Mouse (Mus musculus) midbrain, embryonic 16.5 days (tissue): ENCODE measurements around the gene Mien1. TPM values are rescaled to one million over a fixed set of nuclear protein-coding genes. Genes with fewer than 3 reads are reported as not detected.

ENCODE experiments used
- ATAC-seq: fragments of 200-750 bp; cut with Nextera tagmentation; 2 replicates; pipeline ENCODE4 v1.8.0; 2017; ENCODE audit warnings: moderate TSS enrichment
- H3K27ac ChIP-seq: fragments of 300-500 bp; sonication (generic); 2 replicates; pipeline ENCODE4 v1.5.1; 2014; ENCODE audit warnings: mild to moderate bottlenecking, low read length, mixed read lengths
- H3K27me3 ChIP-seq: fragments of 300-500 bp; sonication (generic); 2 replicates; pipeline ENCODE4 v1.6.1; 2014; ENCODE audit warnings: low read depth, low read length, mixed read lengths; ENCODE audit not compliant: control insufficient read depth, insufficient read depth
- H3K36me3 ChIP-seq: fragments of 300-500 bp; sonication (generic); 2 replicates; pipeline ENCODE4 v1.6.1; 2014; ENCODE audit warnings: mild to moderate bottlenecking, low read length, moderate library complexity, mixed read lengths; ENCODE audit not compliant: control insufficient read depth, insufficient read depth
- H3K4me1 ChIP-seq: fragments of 300-500 bp; sonication (generic); 2 replicates; pipeline ENCODE4 v1.6.1; 2014; ENCODE audit warnings: mild to moderate bottlenecking, low read length, mixed read lengths; ENCODE audit not compliant: control insufficient read depth, insufficient read depth
- H3K4me2 ChIP-seq: fragments of 300-500 bp; sonication (generic); 2 replicates; pipeline ENCODE4 v1.6.1; 2014; ENCODE audit warnings: mild to moderate bottlenecking, low read length, mixed read lengths
- H3K4me3 ChIP-seq: fragments of 300-500 bp; sonication (generic); 2 replicates; pipeline ENCODE4 v1.5.1; 2014; ENCODE audit warnings: low read depth, mild to moderate bottlenecking, low read length, moderate library complexity, mixed read lengths
- H3K9ac ChIP-seq: fragments of 300-500 bp; sonication (generic); 2 replicates; pipeline ENCODE4 v1.6.1; 2014; ENCODE audit warnings: low read depth, low read length, mixed read lengths
- H3K9me3 ChIP-seq: fragments of 300-500 bp; sonication (generic); replicated peaks from 2 replicates; pipeline ENCODE4 v1.6.1; 2014; ENCODE audit warnings: mild to moderate bottlenecking, low read length, mixed read lengths; ENCODE audit not compliant: control insufficient read depth, poor library complexity, severe bottlenecking
- WGBS: fragments of 180-500 bp; shearing (Covaris S2); extraction: QIAGEN DNeasy Blood & Tissue Kit; methylation state at CpG from one replicate; pipeline ENCODE4 v1.1.7; 2014; 5-methylcytosine and 5-hydroxymethylcytosine counted together
- polyA plus RNA-seq: library from polyadenylated mRNA; unstranded; fragments of >200 nt; fragmentation: Nextera tagmentation; extraction: Ambion mirVana; gene quantifications from 2 replicates; pipeline ENCODE4 v1.2.1, GENCODE M21; 2015

Mien1 gene
- polyA plus RNA-seq, 1 experiment from 2014 or later, result 252 TPM

DNA sequence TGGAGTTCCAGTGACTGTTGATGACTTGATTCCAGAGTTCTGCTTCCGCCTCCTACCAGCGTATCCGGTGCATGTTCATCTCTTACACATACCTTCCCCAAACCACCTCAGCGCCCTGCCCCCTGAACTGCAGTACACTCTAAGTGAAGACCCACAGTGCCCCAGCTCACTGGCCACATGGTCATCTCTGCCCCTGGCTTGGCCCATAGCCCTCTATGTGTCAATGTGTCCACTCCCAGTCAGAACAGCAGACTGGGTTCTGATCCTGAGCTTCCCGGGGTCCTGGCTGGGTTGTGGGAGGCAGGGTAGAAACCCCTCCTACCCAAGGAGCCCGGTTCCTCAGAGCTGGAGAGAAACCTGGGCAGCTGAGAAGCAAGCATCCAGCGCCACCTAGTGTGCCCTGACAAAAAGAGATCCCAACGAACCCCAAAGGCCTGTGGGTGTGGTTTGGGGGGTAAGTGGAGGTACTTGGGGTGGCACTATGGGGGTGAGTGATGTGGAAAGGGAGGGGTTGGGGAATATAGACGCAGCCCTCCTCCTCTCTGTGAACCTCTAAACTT lies 49.5 kb downstream of the Mien1 start:
- Histone ChIP-seq H3K4me2 (no peak overlapping the region), H3K27me3 (peaks cover 31% of the 10 kb centered on the region)
- WGBS, result 24% methylated on average over 9 of the region's 9 CpGs

DNA sequence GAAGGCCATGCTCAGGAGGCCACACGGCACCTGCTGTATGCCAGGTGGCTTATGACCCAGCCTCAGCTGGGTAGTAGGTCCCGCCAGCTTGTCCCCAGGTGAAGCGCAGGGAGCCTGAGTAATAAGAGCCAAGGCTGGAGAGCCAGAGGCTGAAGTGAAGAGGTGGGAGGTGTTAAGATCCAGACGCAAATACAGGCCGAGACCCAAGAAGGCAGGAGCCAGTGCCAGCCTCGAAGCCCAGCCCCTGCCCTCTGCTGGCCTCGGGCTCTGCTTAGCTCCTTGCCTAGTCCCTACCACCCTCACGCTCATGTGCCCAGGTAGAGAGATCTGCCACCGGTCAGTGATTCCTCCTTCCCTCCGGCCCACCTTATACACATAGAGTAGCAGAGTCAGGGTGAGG lies 50.5 kb downstream of the Mien1 start:
- no peak overlapping the region for H3K4me3 ChIP-seq
- H3K9me3 ChIP-seq, result no peaks in the 10 kb centered on the region
- no peak overlapping the region for H3K27ac ChIP-seq
- no peak overlapping the region for H3K4me2 ChIP-seq
- no peak overlapping the region for H3K9ac ChIP-seq
- no peaks in the 10 kb centered on the region; the same call in 1 of the 2 replicates for H3K4me1 ChIP-seq
- no peak for ATAC-seq
- H3K36me3 ChIP-seq, result no peaks in the 10 kb centered on the region
- peaks cover 31% of the 10 kb centered on the region for H3K27me3 ChIP-seq
- 77% methylated on average over 10 of the region's 10 CpGs for WGBS

More for the DNA sequence above, 49.5 kb downstream of the Mien1 start:
- Histone ChIP-seq H3K27ac (no peak overlapping the region), H3K9ac (no peak overlapping the region), H3K4me3 (no peak overlapping the region), H3K4me1 (peaks cover 2% of the 10 kb centered on the region; the same call in 1 of the 2 replicates), H3K9me3 (no peaks in the 10 kb centered on the region), H3K36me3 (no peaks in the 10 kb centered on the region)
- no peak for ATAC-seq

Other genes starting within 250 kb of the Mien1 start
- gene Med1, start 245.7 kb downstream of the Mien1 start, polyA plus RNA-seq, result 53.0 and 62.5 TPM in 2 replicates
- 6.9 and 8.3 TPM in 2 replicates for gene Cdk12, start 235.9 kb downstream of the Mien1 start, polyA plus RNA-seq
- gene Neurod2, start 109.3 kb downstream of the Mien1 start, polyA plus RNA-seq, result 4.5 and 5.6 TPM in 2 replicates
- gene Ppp1r1b, start 90.6 kb downstream of the Mien1 start, polyA plus RNA-seq, result 2.4 and 2.9 TPM in 2 replicates
- gene Stard3, start 80.6 kb downstream of the Mien1 start, polyA plus RNA-seq, result 32.9 and 37.0 TPM in 2 replicates
- gene Tcap, start 55.2 kb downstream of the Mien1 start, polyA plus RNA-seq, result 0.22 TPM in 1 of 2 replicates, not detected in the other
- gene Pnmt, start 52.5 kb downstream of the Mien1 start, polyA plus RNA-seq, result 1.5 and 1.7 TPM in 2 replicates
- 7.4 and 8.6 TPM in 2 replicates for gene Pgap3, start 38.5 kb downstream of the Mien1 start, polyA plus RNA-seq
- 5.2 and 5.7 TPM in 2 replicates for gene Erbb2, start 26.5 kb downstream of the Mien1 start, polyA plus RNA-seq
- 0.42 and 0.82 TPM in 2 replicates for gene Grb7, start 7.4 kb upstream of the Mien1 start, polyA plus RNA-seq
- gene Ikzf3, start 107.0 kb upstream of the Mien1 start, polyA plus RNA-seq, result not detected in 2 replicates
- 0.15 TPM in 1 of 2 replicates, not detected in the other for gene Zpbp2, start 112.1 kb upstream of the Mien1 start, polyA plus RNA-seq
- 119 and 121 TPM in 2 replicates for gene Ormdl3, start 148.4 kb upstream of the Mien1 start, polyA plus RNA-seq
- not detected in 2 replicates for gene Lrrc3c, start 159.3 kb upstream of the Mien1 start, polyA plus RNA-seq
- 0.18 and 0.65 TPM in 2 replicates for gene Gm12355, start 186.7 kb upstream of the Mien1 start, polyA plus RNA-seq
- gene Gsdma3, start 187.4 kb upstream of the Mien1 start, polyA plus RNA-seq, result not detected in 2 replicates
- not detected in 2 replicates for gene Gsdma2, start 207.8 kb upstream of the Mien1 start, polyA plus RNA-seq
- gene Gsdma, start 225.4 kb upstream of the Mien1 start, polyA plus RNA-seq, result not detected in 2 replicates
- 175 and 182 TPM in 2 replicates for gene Psmd3, start 243.6 kb upstream of the Mien1 start, polyA plus RNA-seq